Mouse (Mus musculus) liver, embryonic 15.5 days (tissue): ENCODE data around the gene Vps53. TPM values are rescaled to one million over a fixed set of nuclear protein-coding genes. Genes with fewer than 3 reads are reported as not detected.

Experiments
- ATAC-seq: fragments of 200-750 bp; cut with Nextera tagmentation; 2 replicates; pipeline ENCODE4 v1.8.0; 2017; ENCODE audit warnings: moderate number of reproducible peaks, mild to moderate bottlenecking, moderate library complexity; ENCODE audit not compliant: insufficient read depth
- H3K27ac ChIP-seq: fragments of 300-500 bp; sonication (generic); replicated peaks from 2 replicates; pipeline ENCODE4 v1.5.1; 2015; ENCODE audit warnings: mild to moderate bottlenecking, inconsistent platforms
- H3K27me3 ChIP-seq: fragments of 300-500 bp; sonication (generic); 2 replicates; pipeline ENCODE4 v1.6.1; 2015; ENCODE audit warnings: mild to moderate bottlenecking, inconsistent platforms
- H3K36me3 ChIP-seq: fragments of 300-500 bp; sonication (generic); replicated peaks from 2 replicates; pipeline ENCODE4 v1.6.1; 2015; ENCODE audit warnings: moderate library complexity, mild to moderate bottlenecking, inconsistent platforms
- H3K4me1 ChIP-seq: fragments of 300-500 bp; sonication (generic); replicated peaks from 2 replicates; pipeline ENCODE4 v1.6.1; 2015; ENCODE audit warnings: inconsistent platforms
- H3K4me2 ChIP-seq: fragments of 300-500 bp; sonication (generic); 2 replicates; pipeline ENCODE4 v1.6.1; 2015; ENCODE audit warnings: moderate library complexity, mild to moderate bottlenecking, inconsistent platforms
- H3K4me3 ChIP-seq: fragments of 300-500 bp; sonication (generic); replicated peaks from 2 replicates; pipeline ENCODE4 v1.5.1; 2015; ENCODE audit warnings: mild to moderate bottlenecking, inconsistent platforms
- H3K9ac ChIP-seq: fragments of 300-500 bp; sonication (generic); 2 replicates; pipeline ENCODE4 v1.6.1; 2015; ENCODE audit warnings: moderate library complexity, mild to moderate bottlenecking, inconsistent platforms
- H3K9me3 ChIP-seq: fragments of 300-500 bp; sonication (generic); replicated peaks from 2 replicates; pipeline ENCODE4 v1.6.1; 2016; ENCODE audit warnings: inconsistent platforms
- WGBS: fragments of 180-500 bp; shearing (Covaris S2); methylation state at CpG from one replicate; pipeline ENCODE4 v1.1.7; 2015; ENCODE audit warnings: mixed read lengths; ENCODE audit not compliant: insufficient replicate concordance; 5-methylcytosine and 5-hydroxymethylcytosine counted together
- polyA plus RNA-seq: library from polyadenylated mRNA; unstranded; fragments of >200 nt; fragmentation: Nextera tagmentation; extraction: Ambion mirVana; gene quantifications from 2 replicates; pipeline ENCODE4 v1.2.1, GENCODE M21; 2015

Vps53 gene
- polyA plus RNA-seq, 1 experiment from 2014 or later: 13.5 TPM

DNA sequence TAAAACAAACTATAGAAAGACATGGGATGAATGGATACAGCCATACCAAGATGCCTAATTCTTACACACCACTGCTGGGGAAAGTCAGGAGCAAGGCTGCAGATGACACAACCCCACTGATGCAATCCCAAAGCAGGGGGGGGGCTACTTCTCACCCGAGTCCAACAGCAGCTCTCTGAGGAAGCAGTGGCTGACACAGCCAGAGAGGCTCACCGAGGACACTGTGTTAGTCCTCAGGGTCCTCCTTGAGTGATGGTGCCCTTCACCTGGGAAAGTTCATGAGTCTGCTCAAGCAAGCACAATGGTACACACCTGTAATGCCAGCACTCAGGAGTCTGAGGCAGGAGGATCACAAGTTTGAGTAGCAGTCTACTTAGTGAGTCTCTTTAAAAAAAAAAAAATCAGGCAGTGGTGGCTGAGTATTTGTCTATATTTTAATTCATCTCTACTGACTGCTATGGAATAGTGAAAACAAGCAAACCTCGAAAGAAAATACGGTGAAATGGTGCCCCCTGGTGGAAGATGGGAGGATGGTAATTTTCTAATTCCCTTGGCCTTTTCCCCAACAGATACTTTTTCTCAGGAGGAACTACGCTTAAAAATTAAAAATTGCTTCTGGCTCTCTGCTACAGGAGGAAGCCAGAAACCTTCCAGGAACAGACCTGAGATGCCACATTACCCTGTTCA lies 12.2 kb downstream of the Vps53 start:
- ATAC-seq: no peak
- Histone ChIP-seq H3K9me3 (no peaks in the 10 kb centered on the region), H3K27ac (no peak overlapping the region), H3K9ac (no peak overlapping the region), H3K4me1 (0 out of 2 replicates have a peak, but pooled peaks cover 4% of the 10 kb centered on the region), H3K36me3 (0 out of 2 replicates have a peak, but pooled peaks cover 6% of the 10 kb centered on the region), H3K27me3 (no peaks in the 10 kb centered on the region), H3K4me2 (no peak overlapping the region; the same call in 1 of the 2 replicates), H3K4me3 (no peak overlapping the region)
- WGBS: 20% methylated on average over 5 of the region's 5 CpGs

DNA sequence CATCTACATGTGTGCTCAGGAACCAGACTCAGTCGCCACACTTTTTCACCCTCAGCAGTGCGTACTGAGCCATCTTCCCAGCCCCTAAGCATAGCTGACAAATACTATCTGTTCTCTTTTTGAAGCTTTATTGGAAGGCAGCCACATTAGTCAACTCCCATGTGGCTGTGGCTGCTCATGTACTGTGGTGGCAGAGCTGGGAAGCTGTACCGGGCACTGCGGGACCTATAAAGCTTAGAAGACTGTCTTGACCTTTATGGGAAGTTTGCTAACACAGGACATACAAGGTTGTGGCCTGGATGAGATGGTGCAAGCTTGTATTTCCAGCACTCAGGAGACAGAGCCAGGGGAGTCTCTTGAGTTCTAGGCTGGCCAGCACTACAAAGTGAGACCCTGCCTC lies 12.8 kb downstream of the Vps53 start:
- Histone ChIP-seq H3K9me3 (no peaks in the 10 kb centered on the region), H3K4me2 (no peak overlapping the region), H3K9ac (no peak overlapping the region), H3K27ac (no peak overlapping the region), H3K4me3 (no peak overlapping the region), H3K36me3 (0 out of 2 replicates have a peak, but pooled peaks cover 4% of the 10 kb centered on the region), H3K4me1 (0 out of 2 replicates have a peak, but pooled peaks cover 4% of the 10 kb centered on the region), H3K27me3 (no peaks in the 10 kb centered on the region)
- WGBS: 85% methylated on average over 4 of the region's 4 CpGs
- ATAC-seq: no peak

DNA sequence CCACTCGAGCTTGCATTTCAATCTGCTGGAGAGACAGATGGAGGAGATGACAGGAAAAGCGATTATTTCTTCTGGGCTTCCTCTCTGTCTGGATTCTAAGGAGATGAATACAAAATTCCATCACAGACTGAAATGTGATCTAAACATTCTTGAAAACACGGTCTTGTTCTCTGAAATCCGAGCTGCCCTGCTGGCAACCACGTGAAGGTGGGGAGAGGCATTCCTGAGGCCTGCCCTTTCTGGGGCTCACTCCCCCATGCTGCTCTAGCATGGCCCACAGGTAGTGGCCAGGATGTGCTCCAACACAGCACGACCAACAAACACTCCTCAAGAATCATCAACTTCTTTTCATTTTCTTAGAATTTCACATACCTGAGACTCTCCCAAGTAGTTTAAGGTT lies 19.2 kb downstream of the Vps53 start:
- WGBS: 61% methylated on average over 6 of the region's 6 CpGs
- no peaks in the 10 kb centered on the region for H3K9me3 ChIP-seq
- no peaks in the 10 kb centered on the region for H3K4me1 ChIP-seq
- no peak overlapping the region for H3K9ac ChIP-seq
- no peak for ATAC-seq
- no peak overlapping the region for H3K4me3 ChIP-seq
- no peak overlapping the region for H3K27ac ChIP-seq
- H3K4me2 ChIP-seq: no peak overlapping the region
- H3K36me3 ChIP-seq: peaks cover 22% of the 10 kb centered on the region; the same call in 1 of the 2 replicates
- H3K27me3 ChIP-seq: no peaks in the 10 kb centered on the region

DNA sequence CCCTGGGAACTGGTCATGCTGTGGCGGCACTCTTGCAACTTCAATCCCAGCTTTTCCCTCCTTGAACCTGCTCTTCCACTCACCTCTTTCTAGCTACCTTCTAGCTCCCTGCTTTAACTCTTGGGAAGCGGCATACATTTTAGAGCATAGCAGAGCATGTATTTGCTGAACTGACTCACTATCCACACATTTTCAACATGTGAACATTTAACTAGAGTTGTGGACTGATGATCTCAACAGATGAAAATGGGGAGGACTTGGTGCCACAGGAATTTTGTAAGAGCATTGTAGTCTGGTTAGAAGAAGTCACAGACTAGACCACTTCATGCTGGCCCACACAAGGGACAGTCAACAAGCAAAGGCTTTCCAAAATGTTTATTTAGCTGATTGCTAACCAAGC lies 21.1 kb downstream of the Vps53 start:
- no peak overlapping the region for H3K4me2 ChIP-seq
- H3K27ac ChIP-seq: no peak overlapping the region
- no peaks in the 10 kb centered on the region for H3K27me3 ChIP-seq
- no peak for ATAC-seq
- H3K9me3 ChIP-seq: no peaks in the 10 kb centered on the region
- no peaks in the 10 kb centered on the region for H3K4me1 ChIP-seq
- no peak overlapping the region for H3K4me3 ChIP-seq
- peaks cover 28% of the 10 kb centered on the region; the same call in 1 of the 2 replicates for H3K36me3 ChIP-seq
- WGBS: 68% methylated on average over 2 of the region's 2 CpGs
- no peak overlapping the region for H3K9ac ChIP-seq

DNA sequence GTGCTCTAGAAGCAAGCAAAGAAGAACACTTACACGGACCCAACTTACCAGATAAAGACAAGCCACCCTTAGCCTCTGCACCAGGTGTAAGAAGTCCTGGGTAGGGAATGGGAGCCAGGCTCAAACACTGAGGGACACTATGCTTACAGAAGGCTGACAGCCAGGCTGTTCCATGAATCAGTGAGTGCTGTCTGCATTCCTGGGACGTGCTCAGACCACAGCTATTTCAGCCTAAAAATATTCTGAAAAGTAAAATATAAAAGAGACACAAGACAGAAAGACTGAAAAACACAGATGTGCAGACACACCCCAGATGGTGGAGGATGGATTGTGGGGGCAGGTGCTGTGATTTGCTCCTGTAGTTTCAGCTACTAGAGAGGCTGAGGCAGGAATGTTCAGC lies 24.6 kb downstream of the Vps53 start:
- H3K36me3 ChIP-seq: peaks cover 20% of the 10 kb centered on the region; the same call in 1 of the 2 replicates
- ATAC-seq: no peak

DNA sequence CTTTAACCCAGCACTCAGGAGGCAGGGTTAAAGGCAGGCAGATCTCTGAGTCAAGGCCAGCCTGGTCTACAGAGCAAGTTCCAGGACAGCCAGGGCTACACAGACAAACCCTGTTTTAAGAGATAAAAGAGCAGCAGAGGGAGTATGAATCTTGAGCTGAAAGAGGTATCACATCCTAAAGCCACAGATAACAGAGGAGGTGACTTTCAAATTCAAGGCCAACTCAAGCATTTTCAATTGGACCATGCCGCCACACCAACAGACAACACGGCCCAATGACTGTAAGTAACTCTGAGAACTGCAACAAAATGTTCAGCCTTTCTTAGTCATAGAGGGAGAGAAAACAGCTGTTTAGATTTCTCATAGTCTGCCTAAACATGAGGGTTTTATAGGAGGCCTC lies 25.2 kb downstream of the Vps53 start:
- WGBS: 59% methylated on average over 2 of the region's 2 CpGs
- H3K9me3 ChIP-seq: no peaks in the 10 kb centered on the region
- H3K4me1 ChIP-seq: no peaks in the 10 kb centered on the region
- H3K9ac ChIP-seq: no peak overlapping the region
- no peak overlapping the region for H3K4me3 ChIP-seq
- no peak overlapping the region for H3K4me2 ChIP-seq
- peaks cover 18% of the 10 kb centered on the region; the same call in 1 of the 2 replicates for H3K36me3 ChIP-seq
- H3K27ac ChIP-seq: no peak overlapping the region
- ATAC-seq: no peak
- H3K27me3 ChIP-seq: no peaks in the 10 kb centered on the region

More for the DNA sequence above, 24.6 kb downstream of the Vps53 start:
- Histone ChIP-seq H3K9ac (no peak overlapping the region), H3K9me3 (no peaks in the 10 kb centered on the region), H3K4me2 (no peak overlapping the region), H3K4me3 (no peak overlapping the region), H3K27ac (no peak overlapping the region), H3K4me1 (no peaks in the 10 kb centered on the region), H3K27me3 (no peaks in the 10 kb centered on the region)
- WGBS: 72% methylated on average over 2 of the region's 2 CpGs

DNA sequence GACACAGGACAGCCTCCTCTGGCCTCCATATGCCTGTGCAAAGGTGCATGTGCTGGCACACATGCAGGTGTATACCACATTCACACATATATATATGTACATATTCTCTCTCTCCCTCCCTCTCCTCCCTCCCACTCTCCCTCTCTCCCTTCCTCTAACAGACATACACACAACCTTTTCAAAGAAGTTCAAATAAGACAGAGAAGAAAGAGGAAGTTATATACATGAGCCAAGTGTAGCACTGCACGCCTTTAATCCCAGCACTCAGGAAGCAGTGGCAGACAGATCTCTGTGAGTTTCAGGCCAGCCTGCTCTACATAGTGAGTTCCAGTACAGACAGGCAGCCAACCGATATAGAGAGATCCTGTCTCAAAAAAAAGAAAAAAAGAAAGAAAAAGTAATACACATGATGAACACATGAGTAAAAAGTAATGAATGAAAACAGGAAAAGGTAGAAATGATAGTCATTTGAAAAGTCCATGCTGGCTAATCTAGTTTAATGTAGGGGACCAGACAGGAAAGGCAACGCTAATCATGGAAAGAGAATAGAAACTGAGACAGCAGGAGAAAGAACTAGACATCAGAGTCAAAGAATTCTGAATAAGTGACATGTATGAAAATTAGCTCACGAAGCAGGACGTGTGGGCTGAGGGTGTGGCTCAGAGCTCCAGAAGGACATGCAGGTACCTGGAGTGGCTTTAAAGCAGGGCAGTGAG lies 26.1 kb downstream of the Vps53 start:
- ATAC-seq: no peak
- H3K4me1 ChIP-seq: no peaks in the 10 kb centered on the region
- H3K27ac ChIP-seq: no peak overlapping the region
- H3K4me3 ChIP-seq: no peak overlapping the region
- H3K36me3 ChIP-seq: peaks cover 18% of the 10 kb centered on the region; the same call in 1 of the 2 replicates
- H3K27me3 ChIP-seq: no peaks in the 10 kb centered on the region
- no peaks in the 10 kb centered on the region for H3K9me3 ChIP-seq
- H3K9ac ChIP-seq: no peak overlapping the region
- WGBS: 53% methylated on average over 5 of the region's 5 CpGs
- no peak overlapping the region for H3K4me2 ChIP-seq

DNA sequence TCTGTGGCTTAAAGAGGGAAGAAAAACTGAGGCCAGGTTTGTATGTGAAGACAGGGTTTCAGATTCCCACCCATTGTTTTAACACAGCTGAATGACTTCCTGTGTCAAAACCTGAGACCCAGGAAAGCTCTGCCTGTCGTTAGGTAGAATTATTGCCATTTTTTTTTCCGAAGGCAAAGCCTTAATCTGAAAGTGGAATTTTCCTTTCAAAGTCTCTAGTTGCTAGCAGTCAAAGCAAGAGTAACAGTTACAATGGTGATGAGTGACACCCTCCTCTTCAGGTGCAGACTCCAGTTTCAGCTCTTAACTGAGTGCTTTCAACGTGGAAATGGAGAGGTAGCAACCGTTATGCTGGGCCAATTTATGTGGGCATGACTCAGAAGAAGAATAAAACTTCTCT lies 28.5 kb downstream of the Vps53 start:
- Histone ChIP-seq H3K36me3 (0 out of 2 replicates have a peak, but pooled peaks cover 9% of the 10 kb centered on the region), H3K4me3 (no peak overlapping the region), H3K4me1 (no peaks in the 10 kb centered on the region), H3K9me3 (no peaks in the 10 kb centered on the region), H3K4me2 (no peak overlapping the region), H3K27me3 (no peaks in the 10 kb centered on the region), H3K9ac (no peak overlapping the region), H3K27ac (no peak overlapping the region)
- WGBS: 50% methylated on average over 4 of the region's 4 CpGs
- ATAC-seq: no peak

DNA sequence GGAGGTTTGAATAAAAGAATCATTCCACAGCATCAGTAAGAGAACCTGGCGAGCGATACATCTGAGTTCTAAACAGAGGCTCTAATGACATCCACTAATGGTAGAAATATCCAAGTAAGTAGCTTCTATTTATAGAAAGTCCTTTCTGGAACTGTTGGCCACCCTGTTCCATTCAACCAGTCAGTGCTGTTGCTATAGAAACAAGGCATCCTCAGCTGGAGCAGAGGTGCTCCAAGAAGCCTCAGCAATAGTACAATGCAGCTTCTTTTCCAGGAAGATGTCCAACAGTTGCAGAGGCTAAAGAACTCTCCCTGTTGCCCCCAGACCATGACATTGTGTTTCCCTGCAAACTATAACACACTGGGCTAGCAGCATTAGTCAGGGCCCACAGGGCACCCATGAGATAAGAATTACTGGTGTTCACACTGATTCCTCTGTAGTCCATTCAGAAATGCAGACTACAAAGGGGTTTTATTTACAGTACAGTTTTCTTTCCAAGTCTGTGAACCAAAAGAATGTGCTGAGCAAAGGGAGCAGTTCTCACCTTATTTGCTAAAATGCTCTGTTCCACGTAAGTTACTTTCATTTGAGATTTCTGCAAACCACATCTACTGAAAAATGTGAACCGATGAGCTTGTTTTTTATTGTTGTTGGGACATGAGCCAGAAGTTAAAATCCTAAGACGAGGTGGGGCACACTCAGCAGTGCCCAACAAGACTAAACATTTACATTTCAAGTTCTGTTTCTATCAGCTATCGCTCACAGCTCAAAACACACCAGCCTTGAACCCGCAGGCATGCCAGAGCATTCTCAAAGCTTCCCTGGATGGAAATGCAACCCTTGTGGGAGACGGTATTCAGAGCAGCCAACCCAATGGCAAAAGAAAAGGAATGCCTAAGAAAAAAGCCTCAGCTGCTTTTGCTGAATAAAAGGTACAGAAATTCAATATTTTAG lies 31.1 kb downstream of the Vps53 start:
- no peak overlapping the region for H3K27ac ChIP-seq
- H3K4me1 ChIP-seq: no peaks in the 10 kb centered on the region
- H3K4me3 ChIP-seq: no peak overlapping the region
- 73% methylated on average over 8 of the region's 8 CpGs for WGBS
- no peak overlapping the region for H3K4me2 ChIP-seq
- H3K9me3 ChIP-seq: no peaks in the 10 kb centered on the region
- ATAC-seq: no peak
- no peaks in the 10 kb centered on the region for H3K27me3 ChIP-seq
- no peak overlapping the region for H3K9ac ChIP-seq
- 0 out of 2 replicates have a peak, but pooled peaks cover 3% of the 10 kb centered on the region for H3K36me3 ChIP-seq

DNA sequence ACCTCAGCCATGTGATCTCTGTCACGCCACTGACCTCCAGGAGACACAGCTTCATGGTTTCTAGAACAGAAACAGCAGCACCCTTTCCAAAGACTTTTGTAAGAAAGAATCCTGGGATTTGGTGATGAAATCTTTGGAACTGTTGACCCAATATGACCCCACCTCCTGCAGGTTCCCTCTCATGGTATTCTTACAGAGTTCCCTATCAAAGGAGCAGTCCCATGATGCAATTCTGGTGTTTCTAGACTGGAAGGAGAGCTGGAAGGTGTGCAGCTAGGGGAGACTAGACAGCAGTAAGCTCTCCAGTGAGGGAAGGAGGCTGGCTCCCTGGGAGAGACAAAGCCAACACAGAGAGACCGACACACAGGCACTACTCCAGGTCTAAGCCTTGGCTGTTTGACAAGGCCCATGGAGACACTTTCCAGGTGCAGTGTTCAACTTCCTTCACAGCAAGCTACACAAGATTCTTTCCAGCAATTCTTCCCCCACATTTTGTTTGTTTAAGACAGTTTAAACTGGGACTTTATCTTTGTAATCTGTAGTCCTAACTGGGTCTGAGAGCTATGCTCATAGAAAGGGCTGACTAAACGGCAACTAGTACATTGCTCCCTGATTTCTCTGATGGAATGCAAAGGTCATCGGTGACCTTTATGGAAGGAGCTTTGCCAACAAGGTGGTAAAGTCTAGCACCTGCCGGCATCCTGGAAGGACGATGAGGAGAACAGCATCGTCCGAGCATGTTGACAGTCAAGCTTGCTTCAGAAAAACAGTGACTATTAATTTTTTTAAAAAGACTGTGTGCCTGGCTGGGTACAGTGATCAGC lies 33.0 kb downstream of the Vps53 start:
- H3K9ac ChIP-seq: no peak overlapping the region
- no peaks in the 10 kb centered on the region for H3K27me3 ChIP-seq
- 74% methylated on average over 8 of the region's 8 CpGs for WGBS
- H3K9me3 ChIP-seq: no peaks in the 10 kb centered on the region
- H3K4me3 ChIP-seq: no peak overlapping the region
- no peak overlapping the region for H3K4me2 ChIP-seq
- no peak for ATAC-seq
- no peaks in the 10 kb centered on the region for H3K4me1 ChIP-seq
- no peaks in the 10 kb centered on the region for H3K36me3 ChIP-seq
- no peak overlapping the region for H3K27ac ChIP-seq
